Mouse (Mus musculus) liver (tissue): ENCODE measurements around the gene Tinf2.

Experiments
- DNase-seq: peaks from one replicate; pipeline ENCODE4 v3.0.0-alpha.2; 2020; ENCODE audit warnings: mixed read lengths

Gene Tinf2

DNA sequence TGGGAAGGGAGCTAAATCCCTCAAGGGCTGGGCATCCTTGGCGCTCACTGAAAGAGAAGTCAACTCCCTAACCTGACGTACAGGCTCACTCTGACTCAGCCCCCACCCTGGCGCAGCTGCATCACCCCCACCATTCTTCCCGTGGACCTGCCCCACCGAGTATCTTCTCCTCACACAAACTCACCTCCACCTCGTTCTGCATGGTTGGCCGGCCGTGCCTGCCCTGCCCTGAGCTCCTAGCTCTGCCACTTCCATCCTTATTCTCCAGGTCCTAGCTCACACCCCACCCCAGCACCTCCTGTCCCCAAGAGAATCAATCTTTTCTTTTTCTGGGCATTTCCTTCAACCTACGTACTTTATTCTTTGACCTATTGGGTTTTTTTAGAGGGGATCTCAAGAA lies 19.5 kb upstream of the Tinf2 start:
- DNase-seq = no peak

DNA sequence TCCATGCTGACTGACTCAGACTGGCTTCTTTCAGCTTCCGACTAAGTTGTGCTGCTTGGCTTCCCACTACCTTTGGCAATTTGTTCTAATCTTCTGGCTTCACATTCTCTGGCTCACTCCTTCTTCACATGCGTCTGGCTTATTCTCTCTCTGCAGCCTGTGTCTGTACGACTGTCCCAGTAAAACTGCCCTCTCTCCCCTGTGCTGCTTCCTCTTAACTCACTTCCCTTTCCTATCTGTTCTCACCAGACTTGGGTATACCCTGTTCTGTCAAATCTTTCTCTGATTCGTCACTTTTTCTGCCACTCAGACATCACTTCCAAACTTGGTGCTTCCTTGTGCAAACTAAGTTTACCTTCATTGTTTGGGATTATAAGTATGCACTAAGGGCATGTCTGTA lies 15.6 kb upstream of the Tinf2 start:
- DNase-seq = no peak

- DNase-seq = no peak
These were observed 7.8 kb upstream of the Tinf2 start for GRCm38 (mm10) chr14:55689433-55689832.

- no peak for DNase-seq
These were observed 486 bp upstream of the Tinf2 start for GRCm38 (mm10) chr14:55682118-55682493.

- DNase-seq = no peak
These were observed 4.0 kb downstream of the Tinf2 start for GRCm38 (mm10) chr14:55677615-55678014.

GRCm38 (mm10) chr14:55672741-55673060 lies 8.9 kb downstream of the Tinf2 start:
- no peak for DNase-seq

GRCm38 (mm10) chr14:55671833-55672740 lies 9.5 kb downstream of the Tinf2 start, which contains the start of the genes Gmpr2 and Nedd8:
Gene Gmpr2, plus strand, starts transcription at chr14:55671941.
Gene Nedd8, minus strand, starts transcription at chr14:55672124.
- DNase-seq = peak; percentile 91

- no peak for DNase-seq
These were observed 10.2 kb downstream of the Tinf2 start for GRCm38 (mm10) chr14:55671486-55671832.

DNA sequence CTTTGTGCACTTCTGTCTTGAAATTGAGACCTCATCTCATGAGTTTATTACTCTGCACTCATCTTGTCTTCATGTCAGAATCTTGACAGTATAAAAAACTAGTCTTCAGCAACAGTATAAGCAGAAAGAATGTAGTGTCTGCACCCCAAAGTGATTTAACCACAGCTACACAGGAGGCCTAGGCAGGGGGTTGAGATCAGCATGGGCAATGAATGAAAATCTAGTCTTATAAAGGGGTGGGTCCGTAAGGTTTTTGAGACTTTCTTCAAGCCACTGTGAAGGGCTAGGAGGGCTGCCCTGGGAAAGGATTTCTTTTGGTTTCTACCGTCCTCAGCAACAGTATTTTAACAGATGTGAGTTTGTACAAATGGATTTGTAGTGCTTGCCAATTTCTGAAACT lies 21.0 kb downstream of the Tinf2 start:
- no peak for DNase-seq

DNA sequence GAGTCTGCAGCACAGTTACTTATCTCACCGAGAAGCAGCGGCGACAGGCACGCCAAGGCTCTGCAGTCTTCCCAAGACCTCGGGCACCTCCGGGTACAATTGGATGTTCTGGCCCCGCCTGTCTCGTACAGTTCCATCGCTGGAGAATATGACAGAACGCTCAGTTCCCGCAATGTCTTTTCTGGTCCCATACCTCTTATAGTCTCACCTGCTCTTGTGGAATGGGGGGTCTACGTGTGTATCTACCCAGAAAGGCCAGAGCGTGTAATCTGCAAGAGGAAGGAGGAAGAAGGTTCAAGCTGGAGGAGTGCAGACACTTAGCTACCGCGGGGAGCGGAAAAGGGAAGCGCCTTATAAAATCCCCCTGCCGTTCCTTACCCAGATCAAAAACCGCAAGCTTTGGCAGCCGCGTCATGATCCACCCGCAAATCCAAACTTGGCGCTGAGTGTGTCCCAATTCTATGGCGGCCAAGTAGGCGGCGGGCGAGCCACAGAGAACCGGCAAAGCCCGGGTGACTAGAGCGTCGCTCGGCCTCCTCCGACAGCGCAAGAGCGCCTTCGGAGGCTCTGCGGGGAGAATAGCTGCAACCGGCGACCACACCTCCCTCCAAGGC lies 21.6 kb downstream of the Tinf2 start, which contains the start of gene Mdp1:
TSS of gene Mdp1 (minus strand) at position 549 of the 614 bp plus-strand sequence.
- peak; percentile 86 for DNase-seq

GRCm38 (mm10) chr14:55658011-55658410 lies 23.6 kb downstream of the Tinf2 start:
- DNase-seq = no peak

GRCm38 (mm10) chr14:55656935-55657334 lies 24.7 kb downstream of the Tinf2 start:
- DNase-seq = no peak

DNA sequence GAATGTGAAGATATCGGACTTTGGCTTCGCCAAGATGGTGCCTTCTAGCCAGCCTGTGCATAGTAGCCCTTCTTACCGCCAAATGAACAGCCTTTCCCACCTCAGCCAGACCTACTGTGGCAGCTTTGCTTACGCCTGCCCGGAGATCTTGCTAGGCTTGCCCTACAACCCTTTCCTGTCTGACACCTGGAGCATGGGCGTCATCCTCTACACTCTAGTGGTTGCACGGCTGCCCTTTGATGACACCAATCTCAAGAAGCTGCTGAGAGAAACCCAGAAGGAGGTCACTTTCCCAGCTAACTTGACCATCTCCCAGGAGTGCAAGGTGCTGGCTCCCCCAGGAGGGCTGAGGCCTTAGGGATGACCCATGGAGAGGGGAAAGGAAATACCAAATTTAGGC lies 30.1 kb downstream of the Tinf2 start:
- no peak for DNase-seq

GRCm38 (mm10) chr14:55649884-55650283 lies 31.7 kb downstream of the Tinf2 start, which contains the start of gene Tssk4:
Gene Tssk4, plus strand, starts transcription at chr14:55650184.
- no peak for DNase-seq

- DNase-seq = no peak
These were observed 37.2 kb downstream of the Tinf2 start for GRCm38 (mm10) chr14:55644261-55644888.

- peak; percentile 85 for DNase-seq
These were observed 38.3 kb downstream of the Tinf2 start, which contains the start of gene Tm9sf1 for GRCm38 (mm10) chr14:55643060-55643907. Gene Tm9sf1, minus strand, starts transcription at chr14:55643806.

- no peak for DNase-seq
These were observed 39.0 kb downstream of the Tinf2 start for GRCm38 (mm10) chr14:55642679-55643059.

DNA sequence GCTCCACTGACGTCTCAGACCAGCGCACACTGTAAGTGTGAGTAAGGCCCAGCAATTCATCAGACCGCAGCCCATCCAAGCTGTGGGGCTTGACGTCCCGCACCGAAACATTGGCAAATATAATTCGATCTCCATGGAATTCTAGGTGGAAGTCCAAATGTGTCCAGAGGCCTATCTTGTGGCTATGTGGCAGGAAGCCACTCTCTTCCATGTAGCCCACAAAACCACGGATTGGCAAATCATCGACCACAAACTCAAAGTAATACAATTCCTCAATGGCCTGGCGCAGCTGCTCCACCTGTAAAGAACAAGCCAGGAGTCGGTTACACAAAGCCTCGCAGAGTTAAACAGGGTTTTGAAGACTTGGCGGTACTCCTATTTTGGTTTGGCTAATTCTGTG lies 40.3 kb downstream of the Tinf2 start:
- DNase-seq = no peak

DNA sequence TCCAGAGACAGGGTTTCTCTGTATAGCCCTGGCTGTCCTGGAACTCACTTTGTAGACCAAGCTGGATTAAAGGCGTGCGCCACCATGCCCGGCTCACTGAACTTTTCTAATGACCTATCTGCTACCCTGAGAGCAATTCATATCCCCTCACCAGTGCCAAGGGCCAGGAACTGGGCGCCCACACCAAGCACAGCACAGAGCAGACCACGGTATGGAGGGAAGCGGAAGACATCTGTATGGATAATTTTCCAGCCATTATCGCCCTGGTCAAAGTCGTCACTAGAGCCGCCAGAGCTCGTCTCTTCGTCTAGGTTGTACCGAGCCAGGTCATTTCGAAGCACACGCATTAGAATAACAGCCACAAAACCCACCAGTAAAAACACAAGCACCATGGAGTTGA lies 40.8 kb downstream of the Tinf2 start:
- DNase-seq = no peak

DNA sequence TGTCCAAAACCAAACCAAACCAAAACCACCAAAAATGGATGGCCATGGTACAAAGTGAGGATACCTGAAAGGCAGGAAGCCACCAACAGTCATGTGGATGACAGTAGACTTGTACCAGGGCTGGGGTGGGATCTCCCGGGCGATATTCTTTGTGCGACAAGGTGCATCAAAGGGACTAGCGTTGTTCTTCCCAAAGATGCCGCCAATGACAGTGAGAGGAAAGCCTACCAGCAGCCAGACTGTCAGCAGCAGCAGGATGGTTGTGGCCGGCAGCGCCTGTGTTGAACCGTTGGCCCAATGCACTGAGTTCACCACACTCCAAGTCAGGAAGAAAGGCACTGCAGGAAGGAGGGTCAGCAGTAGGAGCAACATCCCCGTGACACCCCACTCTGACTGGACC lies 43.8 kb downstream of the Tinf2 start, which contains the start of gene Gm49378:
TSS of gene Gm49378 (minus strand) at position 101 of the 400 bp plus-strand sequence.
- no peak for DNase-seq

- DNase-seq = peak; percentile 84
These were observed 46.1 kb downstream of the Tinf2 start, which contains the start of gene Ipo4 for GRCm38 (mm10) chr14:55635523-55636007. Gene Ipo4, minus strand, starts transcription at chr14:55635957.

DNA sequence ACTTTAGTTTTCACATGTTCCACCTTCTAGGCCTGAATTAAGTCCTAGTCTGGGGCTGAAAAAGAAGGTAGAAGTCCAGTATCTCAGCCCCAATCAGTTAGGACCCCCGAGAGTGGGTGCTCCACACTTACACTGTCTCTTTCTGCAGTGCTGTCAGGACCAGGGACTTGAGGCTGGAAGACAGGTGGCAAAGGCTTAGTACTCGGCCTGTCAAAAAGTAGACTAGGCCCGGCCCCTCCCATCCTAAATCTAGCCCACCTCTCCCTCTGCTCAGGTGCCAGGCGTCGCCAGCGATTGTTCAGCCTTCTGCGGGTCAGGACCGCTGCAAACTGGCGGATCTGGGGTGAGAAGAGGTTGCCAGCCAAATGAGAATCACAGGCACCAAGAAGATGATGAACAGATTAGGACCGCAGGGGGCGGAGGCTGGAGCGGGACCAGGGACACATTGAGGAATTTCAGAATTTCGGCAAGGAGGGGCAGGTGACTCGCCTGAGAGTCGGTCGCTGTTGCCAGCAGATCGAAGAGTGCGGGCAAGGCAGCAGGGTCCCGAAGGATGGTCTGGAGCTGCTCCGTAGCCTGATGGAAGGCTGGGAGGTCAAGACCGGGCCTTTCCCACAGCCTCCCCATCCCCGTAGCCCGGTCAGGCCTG lies 46.6 kb downstream of the Tinf2 start:
- DNase-seq = peak; percentile 34
